10 mouse cellular contexts compared by ENCODE assay signal in genomic region chr4:134357461-134357771, GRCm38 (mm10). TPM values are rescaled to one million over a fixed set of nuclear protein-coding genes. Genes with fewer than 3 reads are reported as not detected.
DNase-seq lines count a peak whose midpoint lies in the region; ATAC-seq lines count a peak whose summit lies in the region.
"Had no signal": no experiment of that assay in that cellular context is flagged by ENCODE, and none has a peak within 500 bp of the region (broad histone marks: within the 10 kb centered on the region; RNA-seq: fewer than 3 reads in every experiment).

No protein-coding gene starts in this region.

- no peaks in the 10 kb centered on the region; the same call in 1 of the 2 replicates for H3K27me3 ChIP-seq in liver, embryonic 11.5 days (replicated peaks; ENCODE audit: control insufficient read depth, insufficient read depth, low read length)
- H3K27me3 ChIP-seq in forebrain, embryonic 15.5 days: no peaks in the 10 kb centered on the region
- H3K27me3 ChIP-seq in limb, embryonic 13.5 days: peaks cover 16% of the 10 kb centered on the region
- H3K27me3 ChIP-seq in neural tube, embryonic 15.5 days (replicated peaks): peaks cover 5% of the 10 kb centered on the region; the same call in 1 of the 2 replicates

- no peak overlapping the region for H3K9ac ChIP-seq in liver, embryonic 11.5 days (ENCODE audit: low read depth, low read length)
- H3K9ac ChIP-seq in forebrain, embryonic 15.5 days (replicated peaks): peak overlapping the region; percentile 34
- H3K9ac ChIP-seq in limb, embryonic 13.5 days: no peak overlapping the region
- H3K9ac ChIP-seq in neural tube, embryonic 15.5 days (replicated peaks): peak overlapping the region; percentile 29

- DNase-seq in liver, embryonic 11.5 days (ENCODE audit: low spot score): no peak
- DNase-seq in liver: no peak
- no peak for DNase-seq in urinary bladder, adult 2 months (ENCODE audit: low spot score)
- DNase-seq in urinary bladder, postnatal 10 days (ENCODE audit: low spot score): no peak
- no peak for DNase-seq in adrenal gland, adult 18-20 months (ENCODE audit: low spot score in 2 of 2)
- DNase-seq: adrenal gland, adult 8-10 months had no signal

- H3K4me3 ChIP-seq in liver, embryonic 11.5 days (ENCODE audit: low read depth, low read length): no peak overlapping the region
- peak overlapping the region; percentile 31 for H3K4me3 ChIP-seq in forebrain, embryonic 15.5 days
- no peak overlapping the region for H3K4me3 ChIP-seq in limb, embryonic 13.5 days
- H3K4me3 ChIP-seq in neural tube, embryonic 15.5 days (replicated peaks): peak overlapping the region; percentile 13

- no peaks in the 10 kb centered on the region for H3K9me3 ChIP-seq in liver, embryonic 11.5 days (ENCODE audit: control insufficient read depth, low read length)
- H3K9me3 ChIP-seq in forebrain, embryonic 15.5 days: no peaks in the 10 kb centered on the region
- H3K9me3 ChIP-seq in limb, embryonic 13.5 days: no peaks in the 10 kb centered on the region
- no peaks in the 10 kb centered on the region for H3K9me3 ChIP-seq in neural tube, embryonic 15.5 days (replicated peaks)

- ATAC-seq in liver, embryonic 11.5 days (replicated peaks; ENCODE audit: low FRiP score): no peak
- no peak for ATAC-seq in forebrain, embryonic 15.5 days (replicated peaks)
- no peak for ATAC-seq in limb, embryonic 13.5 days (ENCODE audit: low FRiP score, low read depth)
- ATAC-seq in neural tube, embryonic 15.5 days (ENCODE audit: low FRiP score): no peak; the same call in 1 of the 2 replicates

- 41% methylated on average over 17 of the region's 17 CpGs for WGBS in liver, embryonic 11.5 days
- WGBS in forebrain, embryonic 15.5 days: 38% methylated on average over 17 of the region's 17 CpGs
- 36% methylated on average over 17 of the region's 17 CpGs for WGBS in limb, embryonic 13.5 days
- 40% methylated on average over 17 of the region's 17 CpGs for WGBS in neural tube, embryonic 15.5 days

- H3K36me3 ChIP-seq in liver, embryonic 11.5 days (ENCODE audit: control insufficient read depth, insufficient read depth, low read length): no peaks in the 10 kb centered on the region
- H3K36me3 ChIP-seq in forebrain, embryonic 15.5 days: no peaks in the 10 kb centered on the region
- H3K36me3 ChIP-seq in limb, embryonic 13.5 days: no peaks in the 10 kb centered on the region
- H3K36me3 ChIP-seq in neural tube, embryonic 15.5 days: no peaks in the 10 kb centered on the region

- peaks cover 18% of the 10 kb centered on the region for H3K4me1 ChIP-seq in liver, embryonic 11.5 days (replicated peaks; ENCODE audit: control insufficient read depth, insufficient read depth, low read length)
- peaks cover 6% of the 10 kb centered on the region for H3K4me1 ChIP-seq in forebrain, embryonic 15.5 days
- H3K4me1 ChIP-seq in limb, embryonic 13.5 days: peaks cover 32% of the 10 kb centered on the region
- H3K4me1 ChIP-seq in neural tube, embryonic 15.5 days: peaks cover 11% of the 10 kb centered on the region

- no peak overlapping the region for H3K27ac ChIP-seq in liver, embryonic 11.5 days (ENCODE audit: low read depth, low read length)
- H3K27ac ChIP-seq in forebrain, embryonic 15.5 days (replicated peaks): no peak overlapping the region
- H3K27ac ChIP-seq in limb, embryonic 13.5 days: no peak overlapping the region
- H3K27ac ChIP-seq in neural tube, embryonic 15.5 days (replicated peaks): no peak overlapping the region

- peak overlapping the region; percentile 49 for H3K4me2 ChIP-seq in liver, embryonic 11.5 days
- peak overlapping the region; percentile 44 for H3K4me2 ChIP-seq in forebrain, embryonic 15.5 days (replicated peaks)
- H3K4me2 ChIP-seq in limb, embryonic 13.5 days (replicated peaks): 0 out of 2 replicates have a peak overlapping the region, but pooled peaks have one; percentile 45
- H3K4me2 ChIP-seq in neural tube, embryonic 15.5 days: peak overlapping the region; percentile 50

RNA-seq across cellular contexts. Expression of gene Slc30a2, which starts 14.4 kb away (rescaled TPM):
- polyA plus RNA-seq in liver, embryonic 11.5 days (2014; fragmentation: Nextera tagmentation; extraction: Ambion mirVana): not detected in 2 replicates
- polyA plus RNA-seq in forebrain, embryonic 15.5 days (2015; fragmentation: Nextera tagmentation; extraction: Ambion mirVana): 0.05 and 0.11 TPM in 2 replicates
- polyA plus RNA-seq in limb, embryonic 13.5 days (2015; fragmentation: Nextera tagmentation; extraction: Ambion mirVana): 0.18 and 0.24 TPM in 2 replicates
- polyA plus RNA-seq in neural tube, embryonic 15.5 days (2015; fragmentation: Nextera tagmentation; extraction: Ambion mirVana): 0.14 and 0.20 TPM in 2 replicates
- polyA plus RNA-seq in urinary bladder, adult 2 months (2012; rRNA removed): 0.06 and 0.08 TPM in 2 replicates
- 10 to 100 TPM; 28.9 to 47.4 TPM for total RNA-seq in adrenal gland, adult 18-20 months (2021)

RNA-seq across cellular contexts. Expression of gene Extl1, which starts 26.2 kb away (rescaled TPM):
- polyA plus RNA-seq in liver, embryonic 11.5 days (2014; fragmentation: Nextera tagmentation; extraction: Ambion mirVana): 0.42 and 0.67 TPM in 2 replicates
- 0.22 and 0.34 TPM in 2 replicates for polyA plus RNA-seq in forebrain, embryonic 15.5 days (2015; fragmentation: Nextera tagmentation; extraction: Ambion mirVana)
- 8.3 and 9.2 TPM in 2 replicates for polyA plus RNA-seq in limb, embryonic 13.5 days (2015; fragmentation: Nextera tagmentation; extraction: Ambion mirVana)
- 0.75 and 1.2 TPM in 2 replicates for polyA plus RNA-seq in neural tube, embryonic 15.5 days (2015; fragmentation: Nextera tagmentation; extraction: Ambion mirVana)
- 9.8 and 10.9 TPM in 2 replicates for polyA plus RNA-seq in urinary bladder, adult 2 months (2012; rRNA removed)
- 1 to 10 TPM; 3.3 to 4.2 TPM for total RNA-seq in adrenal gland, adult 18-20 months (2021)

RNA-seq across cellular contexts. Expression of gene Pafah2, which starts 38.7 kb away (rescaled TPM):
- polyA plus RNA-seq in liver, embryonic 11.5 days (2014; fragmentation: Nextera tagmentation; extraction: Ambion mirVana): 7.9 and 8.5 TPM in 2 replicates
- 7.7 TPM in 2 replicates for polyA plus RNA-seq in forebrain, embryonic 15.5 days (2015; fragmentation: Nextera tagmentation; extraction: Ambion mirVana)
- 11.3 and 12.9 TPM in 2 replicates for polyA plus RNA-seq in limb, embryonic 13.5 days (2015; fragmentation: Nextera tagmentation; extraction: Ambion mirVana)
- polyA plus RNA-seq in neural tube, embryonic 15.5 days (2015; fragmentation: Nextera tagmentation; extraction: Ambion mirVana): 7.5 and 8.9 TPM in 2 replicates
- polyA plus RNA-seq in urinary bladder, adult 2 months (2012; rRNA removed): 37.9 and 39.9 TPM in 2 replicates
- 10 to 100 TPM; 15.2 to 17.8 TPM for total RNA-seq in adrenal gland, adult 18-20 months (2021)

RNA-seq across cellular contexts. Expression of gene Trim63, which starts 42.5 kb away (rescaled TPM):
- polyA plus RNA-seq in liver, embryonic 11.5 days (2014; fragmentation: Nextera tagmentation; extraction: Ambion mirVana): 0.19 and 0.33 TPM in 2 replicates
- 0.13 and 0.24 TPM in 2 replicates for polyA plus RNA-seq in forebrain, embryonic 15.5 days (2015; fragmentation: Nextera tagmentation; extraction: Ambion mirVana)
- 5.3 and 6.2 TPM in 2 replicates for polyA plus RNA-seq in limb, embryonic 13.5 days (2015; fragmentation: Nextera tagmentation; extraction: Ambion mirVana)
- 1.2 and 1.4 TPM in 2 replicates for polyA plus RNA-seq in neural tube, embryonic 15.5 days (2015; fragmentation: Nextera tagmentation; extraction: Ambion mirVana)
- 0.04 and 0.12 TPM in 2 replicates for polyA plus RNA-seq in urinary bladder, adult 2 months (2012; rRNA removed)
- total RNA-seq in adrenal gland, adult 18-20 months (2021): under 1 TPM in 1 of 2 experiments, not detected in 1; 0.32 TPM
- total RNA-seq: adrenal gland, adult 8-10 months had no signal
- polyA plus RNA-seq: inflammation-experienced regulatory T-cells, adult 6 months had no signal

Comparison
In these comparisons a context has a peak if more than half of its experiments do, and no peak if none do; other contexts are left out.
1. H3K4me3 ChIP-seq: peak in forebrain, embryonic 15.5 days (single experiment) and neural tube, embryonic 15.5 days (single experiment); none in liver, embryonic 11.5 days (single experiment) and limb, embryonic 13.5 days (single experiment).
2. H3K9ac ChIP-seq: peak in forebrain, embryonic 15.5 days (single experiment) and neural tube, embryonic 15.5 days (single experiment); none in liver, embryonic 11.5 days (single experiment) and limb, embryonic 13.5 days (single experiment).
3. Peak in every context shown above with its lines, with median percentiles within 50 percentile points of each other: H3K4me2 ChIP-seq.